Mouse (Mus musculus) left cerebral cortex, postnatal 25 days (tissue): Measurements from ENCODE around the gene Ttc9. TPM values are rescaled to one million over a fixed set of nuclear protein-coding genes. Genes with fewer than 3 reads are reported as not detected.

Experiments
- DNase-seq, 2 experiments: peaks; one replicate each; pipeline ENCODE4 v3.0.0; 2022; ENCODE audit warnings: low spot score in 2 of 2, mixed read lengths in 1 of 2
- intact Hi-C: fragments of 180-260 bp; cut with DNase I; formaldehyde crosslinking; loops from one replicate; pipeline ENCODE4 v1.15.1; 2025
- total RNA-seq, 2 experiments: library from RNA; stranded (reverse); gene quantifications; 2 replicates each; pipeline ENCODE4 v1.2.3; 2021

Gene Ttc9
- total RNA-seq, 2 experiments from 2014 or later: 53.1 to 57.1 TPM

- DNase-seq: no peak
- intact Hi-C loops: no loop called here
Observed at GRCm38 (mm10) chr12:81698011-81698410, 67.0 kb downstream of the Ttc9 start.

DNA sequence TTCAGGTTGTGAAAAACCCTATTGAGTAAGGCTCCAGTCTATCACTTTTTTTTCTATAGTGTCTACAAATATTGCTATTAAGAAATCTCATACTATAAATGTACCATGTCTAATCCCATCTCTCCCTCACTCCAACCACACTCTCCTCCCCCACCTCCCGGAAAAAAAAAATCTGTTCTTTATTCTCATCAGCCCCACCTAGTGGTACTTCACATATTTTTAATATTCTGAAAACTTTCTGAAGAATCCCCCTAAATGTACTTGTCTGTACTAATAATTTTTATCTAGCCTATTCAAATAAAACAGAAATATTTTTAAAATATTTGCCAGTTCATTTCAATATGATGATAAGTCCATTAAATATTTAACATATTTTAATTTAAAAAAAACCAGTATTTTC lies 71.9 kb downstream of the Ttc9 start:
- intact Hi-C loops: loop anchor here (2.0 to 5.0 kb wide), 2 partner anchors 84 to 721 kb away; no protein-coding TSS in a partner anchor
- DNase-seq: no peak

GRCm38 (mm10) chr12:81712618-81713017 lies 81.6 kb downstream of the Ttc9 start:
- intact Hi-C loops: loop anchor here (1.0 kb wide), 1 partner anchor 8 kb away; no protein-coding TSS in a partner anchor

More at GRCm38 (mm10) chr12:81712618-81713017, 81.6 kb downstream of the Ttc9 start:
- DNase-seq: no peak

Other genes starting within 250 kb of the Ttc9 start
- gene Adam4, start 209.3 kb upstream of the Ttc9 start, total RNA-seq: 1 to 10 TPM; 2.5 to 4.1 TPM
- gene Cox16, start 146.1 kb upstream of the Ttc9 start, total RNA-seq: 10 to 100 TPM; 35.2 to 40.7 TPM
- gene Gm20498, start 98.3 kb upstream of the Ttc9 start, total RNA-seq: 10 to 100 TPM; 40.6 to 42.3 TPM
- gene Synj2bp, start 98.3 kb upstream of the Ttc9 start, total RNA-seq: 10 to 100 TPM; 33.7 to 36.8 TPM
- gene Adam21, start 62.8 kb upstream of the Ttc9 start, total RNA-seq: under 1 TPM; 0.11 to 0.21 TPM
- gene Med6, start 36.2 kb upstream of the Ttc9 start, total RNA-seq: 10 to 100 TPM; 24.4 to 26.9 TPM
- 10 to 100 TPM; 57.9 to 62.6 TPM for gene Map3k9, start 149.9 kb downstream of the Ttc9 start, total RNA-seq
- gene Pcnx, start 228.8 kb downstream of the Ttc9 start, total RNA-seq: 10 to 100 TPM; 91.5 to 99.8 TPM